Mouse (Mus musculus) gastrocnemius, postnatal 4 days (tissue): Measurements from ENCODE around the gene Erc2. TPM values are rescaled to one million over a fixed set of nuclear protein-coding genes. Genes with fewer than 3 reads are reported as not detected.

Source experiments
- DNase-seq, 2 experiments: peaks; one replicate each; pipeline ENCODE4 v3.0.0; 2021 to 2022; ENCODE audit warnings: low spot score in 2 of 2, mixed read lengths in 2 of 2
- total RNA-seq, 2 experiments: library from RNA; stranded (reverse); gene quantifications; 2 replicates each; pipeline ENCODE4 v1.2.3; 2021

Gene Erc2
- total RNA-seq, 2 experiments from 2014 or later: 3.2 to 3.3 TPM

DNA sequence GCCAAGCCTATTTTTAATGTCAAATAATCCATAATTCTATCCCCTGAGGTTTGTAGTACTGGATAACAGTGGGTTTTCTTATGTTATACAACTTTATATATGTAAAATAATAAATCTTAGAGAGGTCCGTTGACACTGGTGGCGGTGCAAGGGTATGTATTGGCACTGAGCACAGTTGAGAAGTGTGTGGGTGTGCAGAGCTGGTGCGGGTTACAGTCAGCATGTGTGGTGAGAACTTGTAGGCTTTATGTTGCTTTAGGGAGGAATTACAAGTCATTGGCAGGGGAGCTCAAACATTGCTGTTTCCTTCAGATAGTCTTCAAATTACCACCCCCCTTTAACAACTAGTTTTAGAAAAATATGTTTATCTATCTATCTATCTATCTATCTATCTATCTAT, 305.1 kb downstream of the Erc2 start:
- DNase-seq: no peak

DNA sequence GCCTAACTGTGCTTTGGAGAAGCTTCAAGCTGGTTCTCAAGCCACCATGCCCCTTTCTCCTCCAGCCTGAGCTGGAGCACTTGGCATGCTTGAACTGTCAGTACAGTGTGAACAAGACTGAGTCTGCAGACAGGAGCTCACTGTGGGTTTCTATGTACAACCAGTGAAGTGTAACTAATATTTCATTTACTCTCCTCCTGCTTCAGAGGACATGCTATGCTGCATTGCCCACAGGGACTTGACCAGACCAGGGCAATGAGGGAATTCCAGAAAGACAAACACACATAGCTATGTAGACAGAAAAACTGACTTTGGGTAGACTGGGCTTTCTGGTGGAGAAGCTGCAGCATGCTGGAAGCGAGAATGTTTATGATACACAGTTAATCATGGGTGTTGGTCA, 311.3 kb downstream of the Erc2 start:
- no peak for DNase-seq

DNA sequence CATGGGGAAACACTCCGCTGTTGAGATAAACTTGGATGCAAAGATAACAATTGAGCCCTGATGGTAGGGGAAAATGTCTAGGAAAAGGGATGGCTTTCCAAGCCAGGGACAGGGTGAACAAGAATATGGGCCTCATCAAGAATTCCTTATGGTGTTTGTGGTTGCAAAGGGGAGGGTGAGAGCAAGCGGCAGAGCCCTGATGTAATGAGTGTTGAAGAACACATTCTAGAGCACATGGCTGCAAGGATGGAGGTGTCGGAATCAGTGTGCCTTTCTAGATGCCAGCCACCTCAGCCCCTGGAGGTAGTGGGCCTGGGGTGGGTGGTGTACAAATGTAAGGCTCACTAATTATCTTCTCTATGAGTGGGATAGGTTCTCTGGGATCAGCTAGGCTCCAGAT, 313.5 kb downstream of the Erc2 start:
- no peak for DNase-seq

DNA sequence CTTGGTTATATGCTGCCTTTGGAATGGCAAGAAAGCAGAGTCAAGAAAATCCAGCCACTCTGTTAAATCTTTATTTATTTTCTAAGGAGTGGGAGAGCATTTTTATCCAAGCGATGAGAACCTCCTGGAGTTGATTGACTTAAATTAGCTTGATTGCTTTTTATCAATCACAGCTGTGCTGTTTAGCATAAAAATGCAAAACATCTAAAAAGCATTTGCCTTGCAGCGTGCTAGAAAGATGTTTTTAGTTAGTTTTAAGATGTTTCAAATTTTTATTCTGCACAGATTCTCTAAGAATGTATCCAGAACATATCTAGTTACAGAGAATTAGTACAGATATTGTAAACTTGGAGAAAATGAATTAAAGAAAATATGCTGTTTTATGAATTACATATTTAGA, 315.7 kb downstream of the Erc2 start:
- DNase-seq: no peak

DNA sequence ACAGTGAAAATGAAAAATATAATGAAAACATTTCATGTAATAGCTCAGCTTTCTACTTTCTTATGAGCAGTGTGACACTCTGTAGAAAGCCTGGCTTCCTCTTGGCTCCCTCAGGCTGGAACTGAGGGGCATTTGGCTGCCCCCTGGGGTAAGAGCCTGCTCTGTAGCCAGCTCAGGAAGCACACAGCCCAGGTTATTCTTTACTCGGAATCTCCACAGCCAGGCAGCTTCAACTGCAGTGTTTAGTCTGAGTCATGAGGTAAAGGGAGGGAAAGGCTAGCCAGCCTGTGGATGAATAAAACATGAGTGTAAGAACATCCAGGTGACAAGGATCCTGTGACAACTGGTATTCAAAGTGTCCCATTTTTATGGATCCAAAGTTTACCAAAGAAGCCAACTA, 323.0 kb downstream of the Erc2 start:
- no peak for DNase-seq

DNA sequence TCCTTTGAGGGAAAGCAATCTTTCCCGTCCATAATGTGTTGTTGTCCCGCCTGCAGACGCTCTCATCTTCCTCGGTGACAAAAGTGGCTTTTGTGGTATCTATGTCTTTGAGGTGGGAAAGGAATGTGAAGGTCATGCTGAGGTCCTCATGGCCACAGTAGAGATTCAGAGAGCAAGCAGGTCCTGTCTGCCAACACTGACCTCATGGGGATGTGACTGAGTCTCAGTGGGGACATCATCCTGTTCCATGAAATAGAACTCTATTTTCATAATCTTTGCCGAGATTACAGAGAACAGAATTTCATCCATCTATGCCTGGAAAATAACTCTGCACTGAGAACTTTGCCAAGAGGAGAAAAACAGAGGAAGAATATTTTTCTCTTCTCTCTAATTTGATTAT, 324.0 kb downstream of the Erc2 start:
- DNase-seq: no peak

DNA sequence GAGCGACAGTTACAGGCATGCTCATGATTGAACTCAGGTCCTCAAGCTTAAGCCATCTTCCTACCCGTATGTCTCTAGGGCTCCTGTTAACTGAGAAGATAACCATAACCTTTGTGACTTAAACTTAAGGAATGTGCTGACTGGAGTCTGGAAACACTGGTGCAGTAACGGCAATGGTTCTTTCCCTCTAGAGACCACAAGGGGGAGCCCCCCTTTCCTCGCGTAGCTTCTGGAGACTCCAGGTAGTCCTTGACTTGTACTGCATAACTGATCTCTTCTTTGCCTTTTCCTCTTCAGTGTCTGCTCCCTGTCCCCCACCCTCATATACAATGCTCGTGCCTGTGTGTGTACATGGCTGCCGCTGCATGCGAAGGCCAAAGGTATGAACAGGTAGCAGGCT, 326.2 kb downstream of the Erc2 start:
- DNase-seq: no peak

DNA sequence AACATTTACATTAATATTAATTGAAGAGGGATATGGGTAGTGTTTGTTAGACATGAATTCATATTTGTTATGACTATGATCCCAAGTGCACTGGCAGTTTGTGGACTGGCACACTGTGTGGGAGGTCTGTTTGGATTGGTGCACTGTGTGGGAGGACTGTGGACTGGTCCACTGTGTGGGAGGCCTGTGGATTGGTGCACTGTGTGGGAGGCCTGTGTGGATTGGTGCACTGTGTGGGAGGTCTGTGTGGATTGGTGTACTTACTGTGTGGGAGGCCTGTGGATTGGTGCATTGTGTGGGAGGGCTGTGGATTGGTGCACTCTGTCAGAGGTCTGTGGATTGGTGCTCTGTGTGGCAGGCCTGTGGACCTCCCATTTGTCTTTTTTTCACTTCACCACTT, 331.6 kb downstream of the Erc2 start:
- no peak for DNase-seq

DNA sequence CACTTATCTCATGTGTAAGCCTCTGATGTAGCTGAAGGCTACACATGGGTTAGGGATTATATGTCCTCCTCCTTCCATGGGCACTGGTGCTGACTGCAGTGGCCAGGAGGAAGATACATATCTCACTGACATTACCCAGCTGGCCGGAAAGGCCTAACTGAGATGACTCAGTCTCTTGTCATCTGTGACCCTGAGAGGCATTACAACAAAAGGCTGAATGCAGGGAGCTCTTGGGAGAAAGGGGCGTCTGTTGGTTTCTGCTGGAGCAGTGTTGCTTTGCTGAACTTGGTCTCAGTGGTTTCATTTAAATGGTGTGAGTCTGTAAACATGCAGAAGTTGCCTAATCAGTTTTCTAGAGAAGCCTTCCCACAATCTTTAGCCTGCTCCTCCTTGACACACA, 334.6 kb downstream of the Erc2 start:
- no peak for DNase-seq

DNA sequence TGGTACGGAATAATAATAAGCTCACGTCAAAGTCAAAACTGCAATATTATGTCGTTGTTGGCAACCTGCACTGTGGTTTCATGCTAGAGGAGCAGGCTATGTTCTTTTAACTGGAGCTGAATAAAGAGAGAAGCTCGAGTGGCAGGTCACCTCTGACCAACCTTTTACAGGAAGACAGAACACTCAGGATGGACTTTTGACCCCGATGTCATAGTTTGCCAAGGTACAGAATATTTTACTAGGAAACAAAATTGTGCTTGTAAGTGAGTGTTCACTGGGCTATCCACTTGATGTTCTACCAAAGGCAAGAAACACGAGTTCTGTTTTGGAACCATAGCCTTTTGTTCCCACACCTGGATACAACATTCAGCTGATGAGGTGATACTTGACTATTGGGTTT, 351.5 kb downstream of the Erc2 start:
- no peak for DNase-seq

DNA sequence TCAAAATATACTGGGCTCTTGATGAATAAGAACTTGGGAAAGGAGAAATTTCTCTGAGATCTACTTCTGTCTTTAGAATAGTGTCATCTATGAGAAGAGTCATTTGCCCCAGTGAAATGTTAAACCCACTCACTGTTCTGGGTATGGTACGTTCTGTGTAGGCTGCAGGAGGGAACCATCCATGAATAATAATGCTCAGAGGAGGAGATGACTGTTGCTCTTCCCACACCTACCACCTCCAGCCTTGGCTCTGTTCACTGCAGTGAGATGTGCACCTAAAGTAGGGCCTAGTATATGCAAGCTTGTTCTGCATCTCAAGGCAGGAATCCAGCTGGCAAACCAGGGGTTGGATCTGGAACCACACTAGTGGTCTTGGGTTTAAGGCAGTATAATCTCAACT, 353.4 kb downstream of the Erc2 start:
- DNase-seq: no peak

DNA sequence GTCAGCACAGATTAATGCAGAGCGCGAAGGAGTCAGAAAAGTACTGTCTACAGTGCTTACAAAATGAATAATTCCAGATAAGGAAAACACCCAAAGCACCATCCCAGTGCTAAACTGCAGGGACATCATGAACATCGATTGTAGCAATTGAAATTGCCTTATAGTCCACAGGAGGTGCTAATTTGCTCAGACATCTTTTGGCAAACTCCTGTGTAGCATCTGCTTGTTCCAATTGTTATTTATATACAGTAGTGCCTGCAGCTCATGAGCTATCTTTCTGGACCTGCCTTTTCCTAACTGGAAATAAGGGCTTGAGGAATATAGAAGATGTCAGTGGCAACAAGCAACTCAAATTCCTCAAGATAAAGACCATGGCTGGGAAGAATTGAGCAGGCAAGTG, 362.5 kb downstream of the Erc2 start:
- no peak for DNase-seq

DNA sequence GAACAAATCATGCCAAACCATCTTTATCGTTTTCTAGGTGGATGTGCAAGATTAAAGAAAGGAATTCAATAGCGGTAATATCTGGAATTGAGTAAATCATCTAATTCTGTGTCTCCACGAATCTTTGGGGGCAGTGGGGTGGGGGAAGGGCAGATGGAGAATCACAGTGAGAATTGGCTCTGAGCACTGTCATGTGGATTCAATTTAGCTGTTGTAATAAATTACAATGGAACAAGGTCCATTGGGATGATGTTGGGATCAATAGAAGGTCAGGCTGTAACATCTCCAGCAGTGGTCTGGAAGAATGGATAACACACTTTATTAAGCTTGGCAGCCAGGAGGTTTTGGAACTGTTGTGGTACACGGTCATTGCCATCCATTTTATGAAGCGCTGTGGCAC, 363.0 kb downstream of the Erc2 start:
- DNase-seq: no peak

DNA sequence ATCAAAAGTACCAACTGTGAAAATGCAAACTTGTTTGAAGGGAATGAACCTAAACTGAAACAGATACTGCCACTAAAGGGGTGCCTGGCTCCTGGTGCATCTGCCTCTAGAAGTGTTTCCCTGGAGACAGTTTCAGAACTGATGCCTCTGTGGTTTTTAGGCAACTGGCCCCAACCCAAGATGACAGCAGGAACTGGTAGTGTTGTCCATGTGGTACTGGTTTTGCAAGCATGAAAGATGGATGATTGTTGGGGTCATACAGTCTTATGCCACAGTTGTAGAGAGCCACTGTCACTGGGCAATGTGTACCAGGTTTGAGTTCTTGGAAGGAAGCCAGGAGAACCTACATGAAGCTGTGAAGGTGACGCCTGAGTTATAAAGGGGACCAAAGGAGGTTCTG, 365.2 kb downstream of the Erc2 start:
- no peak for DNase-seq

DNA sequence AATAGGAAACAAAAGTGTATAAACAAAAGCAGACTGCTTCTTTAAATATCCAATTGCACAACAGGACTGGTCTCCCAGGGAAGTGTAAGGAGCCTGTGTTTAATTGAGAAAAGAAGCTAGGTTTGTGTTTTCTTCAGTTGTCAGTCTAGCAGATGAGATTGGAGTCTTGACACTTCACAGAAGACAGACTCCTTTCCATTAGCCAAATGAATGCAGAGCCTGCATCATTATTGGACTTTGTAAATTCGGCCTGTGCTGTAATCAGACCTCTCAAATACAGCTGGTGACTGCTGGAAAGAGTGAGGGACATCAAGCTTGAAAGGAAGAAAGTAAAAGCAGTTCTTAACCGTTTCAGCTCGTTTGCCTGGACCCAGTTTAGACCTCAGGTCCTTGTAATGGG, 376.3 kb downstream of the Erc2 start:
- no peak for DNase-seq

DNA sequence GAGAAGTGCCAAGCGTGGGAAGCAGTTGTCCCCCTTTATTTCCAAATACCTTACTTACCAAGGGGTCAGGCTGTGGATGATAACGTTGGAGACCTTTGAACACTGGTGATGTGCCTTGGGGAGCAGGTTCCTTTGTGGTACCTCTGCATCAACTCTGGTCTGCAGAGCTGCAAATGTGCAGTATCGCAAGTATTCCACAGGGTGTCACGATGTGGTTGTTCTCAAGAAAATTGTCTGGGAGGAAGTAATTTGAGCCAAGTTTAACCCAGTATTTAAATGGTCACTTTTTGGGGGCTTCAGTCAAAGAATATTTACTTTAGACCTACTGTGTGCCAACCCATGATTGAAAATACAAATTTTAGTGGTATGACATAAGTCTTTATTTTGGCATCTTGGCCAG, 381.8 kb downstream of the Erc2 start:
- DNase-seq: no peak

DNA sequence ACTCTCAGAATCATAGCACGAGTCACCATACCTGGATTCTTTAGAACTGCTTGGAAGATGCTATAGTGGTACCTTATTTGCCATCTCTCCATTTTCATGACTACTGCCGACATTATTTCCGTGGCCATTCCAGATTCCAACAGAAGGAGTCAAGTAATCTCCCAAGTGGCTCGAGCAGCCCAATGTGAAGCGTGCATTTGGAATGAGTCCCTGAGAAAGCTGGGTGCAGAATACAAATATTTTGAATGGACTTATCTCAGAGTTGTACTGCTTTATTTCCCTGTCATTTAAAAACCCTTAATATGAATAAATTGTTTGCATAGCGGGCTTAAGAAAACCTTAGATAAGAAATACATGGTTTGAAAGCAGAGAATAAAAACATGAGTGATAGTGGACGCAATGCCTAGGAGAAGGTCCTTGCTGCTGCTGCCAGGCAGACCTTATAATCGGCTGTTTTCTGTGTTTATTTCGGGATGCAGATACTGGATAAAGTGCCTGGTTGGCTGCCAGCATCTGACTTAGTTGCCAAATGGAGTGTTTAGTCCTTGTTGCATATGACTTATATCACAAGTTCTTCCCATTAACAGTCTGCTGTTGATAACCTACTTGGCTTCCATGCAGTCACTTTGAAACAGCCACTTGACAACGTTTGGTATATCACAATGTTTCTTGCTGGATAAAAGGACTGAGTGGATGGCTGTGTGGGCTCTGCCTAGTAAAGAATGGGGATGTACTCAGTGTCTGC, 388.5 kb downstream of the Erc2 start:
- DNase-seq: no peak

DNA sequence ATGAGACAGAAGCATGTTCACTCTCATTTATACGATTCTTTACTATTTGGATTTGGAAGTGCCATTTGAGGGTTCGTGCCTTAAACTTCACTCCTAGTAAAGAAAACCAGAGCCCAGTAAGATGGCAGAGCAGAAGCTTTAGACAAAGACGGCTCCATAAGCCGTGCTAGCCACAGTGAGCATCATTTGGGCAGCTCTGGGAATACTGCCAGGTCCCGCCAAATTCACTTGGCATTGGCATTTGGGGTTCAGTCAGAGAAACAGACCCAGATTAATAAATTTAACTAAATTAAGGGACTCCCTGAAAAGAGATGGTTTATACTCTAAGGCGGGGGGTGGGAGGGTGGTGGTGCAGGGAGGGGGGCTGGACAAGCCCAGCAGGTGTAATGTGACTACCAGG, 401.0 kb downstream of the Erc2 start:
- no peak for DNase-seq

DNA sequence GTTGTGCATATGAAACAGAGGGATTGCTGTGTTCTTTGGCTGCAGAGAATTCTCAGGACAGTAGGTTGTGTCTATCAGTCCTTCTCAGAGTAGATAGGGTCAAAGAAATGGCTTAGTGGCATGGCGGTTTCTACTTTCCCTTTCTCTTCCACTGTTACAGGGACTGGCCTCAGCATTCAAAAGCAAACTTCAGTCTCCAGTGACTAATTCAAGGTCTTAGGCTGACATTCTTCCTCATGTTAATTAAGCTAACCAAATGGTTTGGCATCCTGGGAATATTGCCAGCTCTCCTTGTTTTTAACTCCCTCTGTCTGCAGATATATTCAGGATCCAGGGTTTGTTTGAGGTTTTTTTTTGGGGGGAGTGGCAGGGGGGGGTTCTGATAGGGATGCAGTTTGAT, 408.6 kb downstream of the Erc2 start:
- no peak for DNase-seq

DNA sequence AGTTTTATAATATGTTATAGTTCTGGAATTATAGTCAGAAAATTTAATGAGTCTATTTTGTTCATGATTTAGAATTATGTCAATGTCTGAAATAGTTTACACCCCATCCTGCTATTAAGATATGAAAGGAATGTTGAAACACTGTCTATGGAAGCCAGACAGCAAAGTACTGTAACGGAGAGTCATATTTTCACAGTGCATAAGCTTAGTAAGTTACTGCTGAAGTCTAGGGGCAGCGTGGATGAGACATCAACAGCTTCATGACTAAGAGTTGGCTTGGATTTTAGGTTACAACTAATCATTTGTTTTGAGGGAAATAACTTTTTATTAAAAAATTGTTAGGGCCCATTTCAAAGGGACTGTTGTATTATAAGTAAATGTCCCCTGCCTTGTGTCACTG, 412.8 kb downstream of the Erc2 start:
- no peak for DNase-seq

DNA sequence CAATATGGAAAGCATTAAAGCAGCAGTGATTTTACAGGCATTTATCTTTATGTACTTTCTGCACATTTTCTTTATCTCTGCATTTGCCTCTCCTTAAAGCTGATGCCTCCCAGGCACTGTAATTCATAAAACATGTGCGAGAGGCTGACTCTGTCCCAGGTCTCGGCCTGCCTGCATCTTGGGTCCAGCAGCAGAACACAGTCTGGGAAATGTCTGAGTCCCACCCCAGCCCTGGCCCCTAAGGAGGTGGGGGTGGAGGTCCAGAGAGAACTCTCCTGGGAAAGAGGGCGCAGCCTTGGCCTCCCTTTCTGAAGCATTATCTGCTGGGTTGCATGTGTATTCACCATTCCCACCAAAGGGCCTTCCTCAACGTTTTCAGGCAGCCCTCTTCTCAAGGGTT, 420.9 kb downstream of the Erc2 start:
- DNase-seq: no peak

DNA sequence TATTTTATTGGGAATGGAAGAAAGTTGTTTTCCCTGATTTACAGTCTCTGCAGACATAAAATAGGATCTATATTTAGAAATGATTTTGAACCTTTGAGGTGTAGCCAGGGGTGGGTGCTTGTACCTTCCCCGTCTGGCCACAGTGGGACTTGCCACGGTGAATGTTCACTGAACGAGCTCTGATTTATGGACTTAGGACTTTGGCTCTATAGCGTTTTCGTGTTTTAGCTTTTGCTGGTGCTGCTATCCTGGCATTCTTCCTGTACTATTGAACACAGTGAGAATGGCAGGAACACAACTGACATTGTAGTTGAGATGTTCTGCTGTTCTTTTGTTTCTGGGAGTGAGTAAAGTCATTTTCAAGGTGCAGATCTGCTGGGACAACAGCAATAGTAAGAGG, 429.4 kb downstream of the Erc2 start:
- DNase-seq: no peak

DNA sequence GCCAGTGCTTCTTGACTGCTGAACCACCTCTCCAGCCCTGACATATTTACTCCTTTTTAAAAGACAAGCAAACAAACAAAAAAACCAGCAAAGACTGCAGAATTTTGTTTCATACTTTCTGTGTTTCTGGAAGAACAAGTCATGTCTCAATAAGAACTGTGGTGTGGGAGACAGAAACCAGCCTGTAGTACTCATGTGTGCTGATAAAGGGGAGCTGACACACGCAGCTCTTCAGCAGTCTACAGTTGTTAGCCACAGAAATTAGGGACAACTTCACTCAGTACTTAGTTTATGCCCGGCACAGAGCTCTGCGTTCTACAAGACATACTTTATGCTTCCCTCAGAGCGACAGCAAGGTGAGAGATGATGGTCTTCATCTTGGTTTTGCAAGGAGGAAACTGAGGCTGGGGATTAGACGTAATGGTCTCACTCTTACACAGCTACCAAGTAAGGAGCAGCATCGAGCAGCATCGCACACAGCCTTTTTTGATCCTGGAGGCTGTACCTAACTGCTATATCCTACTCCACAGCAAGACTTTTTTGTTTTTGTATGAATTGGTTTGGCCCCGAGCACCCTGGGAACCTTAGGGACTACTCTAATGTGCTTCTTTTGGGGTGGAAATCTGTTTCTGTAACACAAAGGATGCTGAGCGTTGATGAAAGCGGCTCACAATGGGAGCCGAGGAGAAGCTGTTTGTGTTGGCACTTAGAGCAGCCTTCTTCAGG, 435.1 kb downstream of the Erc2 start:
- no peak for DNase-seq
